Mouse (Mus musculus): ENCODE measurements around the gene Syn1.

GRCm38 (mm10) chrX:20872928-20873500, 47.8 kb downstream of the Syn1 start:
- no peak for TF ChIP-seq POLR2A (IDR thresholded peaks at IDR 0.05; ENCODE audit: control insufficient read depth, low read depth, low read length)
- no peak for TF ChIP-seq CTCF (IDR thresholded peaks at IDR 0.05; ENCODE audit: control insufficient read depth, insufficient read depth, insufficient replicate concordance, low read depth, low read length)
